Mouse (Mus musculus) gastrocnemius, adult 2 months (tissue): ENCODE results near the gene Ahdc1. TPM values are rescaled to one million over a fixed set of nuclear protein-coding genes. Genes with fewer than 3 reads are reported as not detected.

Source experiments
- DNase-seq: peaks from one replicate; pipeline ENCODE4 v3.0.0; 2022
- H3K27ac ChIP-seq: fragments of 200-600 bp; 2 replicates; pipeline ENCODE4 v1.8.1; 2022; ENCODE audit warnings: mild to moderate bottlenecking
- H3K4me3 ChIP-seq: fragments of 200-600 bp; 2 replicates; pipeline ENCODE4 v1.8.1; 2022; ENCODE audit warnings: mild to moderate bottlenecking, moderate library complexity
- CTCF ChIP-seq: fragments of 200-600 bp; IDR thresholded peaks from 2 replicates; pipeline ENCODE4 v1.8.1; 2022; ENCODE audit warnings: antibody characterized with exemption, mild to moderate bottlenecking, moderate library complexity
- intact Hi-C: fragments of 180-260 bp; cut with DNase I; formaldehyde crosslinking; loops from one replicate; pipeline ENCODE4 v1.15.1; 2025
- total RNA-seq, 2 experiments: library from RNA; stranded (reverse); gene quantifications; 2 replicates each; pipeline ENCODE4 v1.2.3; 2021

Ahdc1 gene
- total RNA-seq, 2 experiments from 2014 or later, result 30.2 to 55.1 TPM

GRCm38 (mm10) chr4:133114762-133115161 is 103.7 kb downstream of the Ahdc1 start:
- no peak overlapping the region for H3K4me3 ChIP-seq
- no peak for TF ChIP-seq CTCF
- H3K27ac ChIP-seq, result no peak overlapping the region; the same call in 1 of the 2 replicates
- intact Hi-C loops, result no loop called here
- DNase-seq, result no peak

- intact Hi-C loops, result no loop called here
- Histone ChIP-seq H3K27ac (peak overlapping the region; percentile 90), H3K4me3 (no peak overlapping the region)
- DNase-seq, result no peak
- TF ChIP-seq CTCF, result no peak
Observed at GRCm38 (mm10) chr4:133115721-133116429, 104.8 kb downstream of the Ahdc1 start.

GRCm38 (mm10) chr4:133116756-133117470 is 105.9 kb downstream of the Ahdc1 start:
- intact Hi-C loops, result no loop called here
- peak; percentile 56 for DNase-seq
- Histone ChIP-seq H3K4me3 (peak overlapping the region; percentile 52), H3K27ac (peak overlapping the region; percentile 90)
- no peak for TF ChIP-seq CTCF

- peak overlapping the region; percentile 90 for H3K27ac ChIP-seq
- peak overlapping the region; percentile 52 for H3K4me3 ChIP-seq
- no peak for TF ChIP-seq CTCF
- intact Hi-C loops, result no loop called here
- DNase-seq, result peak; percentile 92
Observed at GRCm38 (mm10) chr4:133117556-133118411, 106.7 kb downstream of the Ahdc1 start.

- H3K4me3 ChIP-seq, result no peak overlapping the region
- peak overlapping the region; percentile 90 for H3K27ac ChIP-seq
- no peak for TF ChIP-seq CTCF
- DNase-seq, result no peak
- intact Hi-C loops, result no loop called here
Observed at GRCm38 (mm10) chr4:133118775-133119375, 107.8 kb downstream of the Ahdc1 start.

GRCm38 (mm10) chr4:133119579-133119978 is 108.5 kb downstream of the Ahdc1 start:
- Histone ChIP-seq H3K4me3 (no peak overlapping the region), H3K27ac (peak overlapping the region; percentile 20; the same call in 1 of the 2 replicates)
- intact Hi-C loops, result no loop called here
- TF ChIP-seq CTCF, result no peak
- no peak for DNase-seq

- peak; percentile 14 for DNase-seq
- no peak for TF ChIP-seq CTCF
- Histone ChIP-seq H3K4me3 (no peak overlapping the region), H3K27ac (peak overlapping the region; percentile 67)
- intact Hi-C loops, result no loop called here
Observed at GRCm38 (mm10) chr4:133120833-133121321, 109.8 kb downstream of the Ahdc1 start.

- H3K4me3 ChIP-seq, result no peak overlapping the region
- H3K27ac ChIP-seq, result peak overlapping the region; percentile 68
- intact Hi-C loops, result no loop called here
- DNase-seq, result peak; percentile 11
- no peak for TF ChIP-seq CTCF
Observed at GRCm38 (mm10) chr4:133121416-133121815, 110.4 kb downstream of the Ahdc1 start.

- peak; percentile 15 for DNase-seq
- Histone ChIP-seq H3K4me3 (no peak overlapping the region), H3K27ac (peak overlapping the region; percentile 68)
- TF ChIP-seq CTCF, result no peak
- intact Hi-C loops, result no loop called here
Observed at GRCm38 (mm10) chr4:133121974-133122637, 111.0 kb downstream of the Ahdc1 start.

- DNase-seq, result no peak
- Histone ChIP-seq H3K4me3 (no peak overlapping the region), H3K27ac (no peak overlapping the region)
- intact Hi-C loops, result no loop called here
- TF ChIP-seq CTCF, result no peak
Observed at GRCm38 (mm10) chr4:133127079-133127478, 116.0 kb downstream of the Ahdc1 start.

Other genes starting within 250 kb of the Ahdc1 start
- 10 to 100 TPM; 14.2 to 16.3 TPM for gene Rpa2, start 242.9 kb upstream of the Ahdc1 start, total RNA-seq
- under 1 TPM; 0.69 to 0.70 TPM for gene Themis2, start 214.9 kb upstream of the Ahdc1 start, total RNA-seq
- 10 to 100 TPM; 13.6 to 14.8 TPM for gene Ppp1r8, start 168.1 kb upstream of the Ahdc1 start, total RNA-seq
- 10 to 100 TPM; 24.1 to 25.7 TPM for gene Stx12, start 126.8 kb upstream of the Ahdc1 start, total RNA-seq
- gene Fam76a, start 88.7 kb upstream of the Ahdc1 start, total RNA-seq, result 10 to 100 TPM; 23.5 to 29.9 TPM
- gene Fgr, start 37.2 kb upstream of the Ahdc1 start, total RNA-seq, result under 1 TPM in 1 of 2 experiments, not detected in 1; 0.06 TPM
- gene Wasf2, start 119.2 kb downstream of the Ahdc1 start, total RNA-seq, result 10 to 100 TPM; 34.9 to 35.6 TPM
- under 1 TPM in 1 of 2 experiments, not detected in 1; 0.26 TPM for gene Cd164l2, start 200.9 kb downstream of the Ahdc1 start, total RNA-seq
- not detected for gene Gpr3, start 201.3 kb downstream of the Ahdc1 start, total RNA-seq
- 10 to 100 TPM; 10.5 to 15.0 TPM for gene Map3k6, start 229.6 kb downstream of the Ahdc1 start, total RNA-seq